In genomic region chr7:4130686-4131452, GRCm38 (mm10) we compare ENCODE assay signal across 8 mouse cellular contexts. TPM values are rescaled to one million over a fixed set of nuclear protein-coding genes. Genes with fewer than 3 reads are reported as not detected.
DNase-seq lines count a peak whose midpoint lies in the region; ATAC-seq and TF ChIP-seq lines count a peak whose summit lies in the region.

No protein-coding gene starts in this region.

- H3K4me2 ChIP-seq in liver, embryonic 11.5 days: no peak overlapping the region
- H3K4me2 ChIP-seq in stomach, embryonic 16.5 days (ENCODE audit: low read depth, low read length): peak overlapping the region; percentile 3; the same call in 1 of the 2 replicates

- no peaks in the 10 kb centered on the region for H3K4me1 ChIP-seq in kidney, adult 2 months (ENCODE audit: control insufficient read depth, insufficient read depth, low read length)
- H3K4me1 ChIP-seq in liver, embryonic 11.5 days (replicated peaks; ENCODE audit: control insufficient read depth, insufficient read depth, low read length): no peaks in the 10 kb centered on the region; the same call in 1 of the 2 replicates
- H3K4me1 ChIP-seq in stomach, embryonic 16.5 days (ENCODE audit: control insufficient read depth, insufficient read depth, low read length): peaks cover 14% of the 10 kb centered on the region; the same call in 1 of the 2 replicates

- ATAC-seq in activated CD4-positive, CD25-positive, alpha-beta regulatory T cell, adult 4 months: peak; percentile 78
- peak; percentile 77 for ATAC-seq in liver, embryonic 11.5 days (replicated peaks; ENCODE audit: low FRiP score)
- ATAC-seq in stomach, embryonic 16.5 days (ENCODE audit: insufficient read depth, low FRiP score): peak; percentile 81

- no peak overlapping the region for H3K4me3 ChIP-seq in kidney, adult 2 months (ENCODE audit: insufficient read depth, low read depth, low read length)
- no peak overlapping the region for H3K4me3 ChIP-seq in liver, embryonic 11.5 days (ENCODE audit: low read depth, low read length)
- H3K4me3 ChIP-seq in stomach, embryonic 16.5 days (replicated peaks; ENCODE audit: low read length): no peak overlapping the region

- no peak overlapping the region for H3K9ac ChIP-seq in liver, embryonic 11.5 days (ENCODE audit: low read depth, low read length)
- H3K9ac ChIP-seq in stomach, embryonic 16.5 days (ENCODE audit: low read length): peak overlapping the region; percentile 48; the same call in 1 of the 2 replicates

- H3K27me3 ChIP-seq in kidney, adult 2 months (replicated peaks; ENCODE audit: control insufficient read depth, insufficient read depth, low read length): no peaks in the 10 kb centered on the region
- no peaks in the 10 kb centered on the region for H3K27me3 ChIP-seq in liver, embryonic 11.5 days (replicated peaks; ENCODE audit: control insufficient read depth, insufficient read depth, low read length)
- no peaks in the 10 kb centered on the region for H3K27me3 ChIP-seq in stomach, embryonic 16.5 days (ENCODE audit: control insufficient read depth, insufficient read depth, low read length)

- peak; percentile 98 for TF ChIP-seq CTCF in kidney, adult 2 months (conservative IDR thresholded peaks at IDR 0.05; ENCODE audit: insufficient read depth, insufficient read length, low read depth, low read length)

- H3K27ac ChIP-seq in kidney, adult 2 months (ENCODE audit: insufficient read depth, low read depth, low read length): no peak overlapping the region
- no peak overlapping the region for H3K27ac ChIP-seq in liver, embryonic 11.5 days (ENCODE audit: low read depth, low read length)
- H3K27ac ChIP-seq in stomach, embryonic 16.5 days (ENCODE audit: low read length): peak overlapping the region; percentile 60

- no peaks in the 10 kb centered on the region for H3K9me3 ChIP-seq in liver, embryonic 11.5 days (ENCODE audit: control insufficient read depth, low read length)
- no peaks in the 10 kb centered on the region for H3K9me3 ChIP-seq in stomach, embryonic 16.5 days (replicated peaks; ENCODE audit: control insufficient read depth, low read length)

- no peak for TF ChIP-seq POLR2A in kidney, adult 2 months (IDR thresholded peaks at IDR 0.05; ENCODE audit: low read depth, low read length)

- H3K36me3 ChIP-seq in kidney, adult 2 months (ENCODE audit: control insufficient read depth, insufficient read depth, low read length): no peaks in the 10 kb centered on the region
- H3K36me3 ChIP-seq in liver, embryonic 11.5 days (ENCODE audit: control insufficient read depth, insufficient read depth, low read length): no peaks in the 10 kb centered on the region
- H3K36me3 ChIP-seq in stomach, embryonic 16.5 days (ENCODE audit: control insufficient read depth, insufficient read depth, low read length): no peaks in the 10 kb centered on the region

- WGBS in kidney, adult 2 months: 35% methylated on average over 13 of the region's 13 CpGs
- 45% methylated on average over 13 of the region's 13 CpGs for WGBS in liver, embryonic 11.5 days
- WGBS in stomach, embryonic 16.5 days: 25% methylated on average over 13 of the region's 13 CpGs

- peak; percentile 87 for DNase-seq in 416B (ENCODE audit: low read depth)
- DNase-seq in embryo, embryonic 10 days (ENCODE audit: low spot score): peak; percentile 92
- DNase-seq in heart, adult 18-20 months: peak; percentile 73 to 90
- peak; percentile 81 for DNase-seq in kidney, adult 2 months
- DNase-seq in liver, embryonic 11.5 days (ENCODE audit: low spot score): peak; percentile 70
- peak; percentile 93 for DNase-seq in naive thymus-derived CD4-positive, alpha-beta T cell, adult 2 months (ENCODE audit: low read depth)

RNA-seq across cellular contexts. Expression of gene Leng8, which starts 6.0 kb away (rescaled TPM):
- 10 to 100 TPM; 26.1 to 29.3 TPM for polyA plus RNA-seq in activated CD4-positive, CD25-positive, alpha-beta regulatory T cell, adult 4 months (2017; shearing (Covaris generic))
- 10 to 100 TPM; 21.2 to 31.9 TPM for total RNA-seq in heart, adult 18-20 months (2021)
- 225 and 407 TPM in 2 replicates for polyA plus RNA-seq in kidney, adult 2 months (2012; rRNA removed)
- polyA plus RNA-seq in liver, embryonic 11.5 days (2014; fragmentation: Nextera tagmentation; extraction: Ambion mirVana): 43.6 and 48.1 TPM in 2 replicates
- polyA plus RNA-seq in stomach, embryonic 16.5 days (2015; fragmentation: Nextera tagmentation; extraction: Ambion mirVana): 50.9 and 51.4 TPM in 2 replicates

RNA-seq across cellular contexts. Expression of gene Ttyh1, which starts 11.7 kb away (rescaled TPM):
- under 1 TPM; 0.45 to 0.53 TPM for polyA plus RNA-seq in activated CD4-positive, CD25-positive, alpha-beta regulatory T cell, adult 4 months (2017; shearing (Covaris generic))
- under 1 TPM; 0.69 to 0.92 TPM for total RNA-seq in heart, adult 18-20 months (2021)
- 2.8 and 7.4 TPM in 2 replicates for polyA plus RNA-seq in kidney, adult 2 months (2012; rRNA removed)
- 0.58 and 0.85 TPM in 2 replicates for polyA plus RNA-seq in liver, embryonic 11.5 days (2014; fragmentation: Nextera tagmentation; extraction: Ambion mirVana)
- polyA plus RNA-seq in stomach, embryonic 16.5 days (2015; fragmentation: Nextera tagmentation; extraction: Ambion mirVana): 8.6 and 10.0 TPM in 2 replicates

RNA-seq across cellular contexts. Expression of gene Leng9, which starts 19.3 kb away (rescaled TPM):
- polyA plus RNA-seq in activated CD4-positive, CD25-positive, alpha-beta regulatory T cell, adult 4 months (2017; shearing (Covaris generic)): 1 to 10 TPM; 5.5 to 6.1 TPM
- total RNA-seq in heart, adult 18-20 months (2021): 1 to 10 TPM; 2.6 TPM
- polyA plus RNA-seq in kidney, adult 2 months (2012; rRNA removed): 5.3 and 6.2 TPM in 2 replicates
- polyA plus RNA-seq in liver, embryonic 11.5 days (2014; fragmentation: Nextera tagmentation; extraction: Ambion mirVana): 1.8 TPM in 2 replicates
- polyA plus RNA-seq in stomach, embryonic 16.5 days (2015; fragmentation: Nextera tagmentation; extraction: Ambion mirVana): 6.0 and 6.3 TPM in 2 replicates

RNA-seq across cellular contexts. Expression of gene Cdc42ep5, which starts 33.8 kb away (rescaled TPM):
- polyA plus RNA-seq in activated CD4-positive, CD25-positive, alpha-beta regulatory T cell, adult 4 months (2017; shearing (Covaris generic)): not detected
- total RNA-seq in heart, adult 18-20 months (2021): 1 to 10 TPM; 4.1 to 4.6 TPM
- polyA plus RNA-seq in kidney, adult 2 months (2012; rRNA removed): 23.5 and 32.1 TPM in 2 replicates
- polyA plus RNA-seq in liver, embryonic 11.5 days (2014; fragmentation: Nextera tagmentation; extraction: Ambion mirVana): 20.0 and 22.8 TPM in 2 replicates
- 81.9 and 86.4 TPM in 2 replicates for polyA plus RNA-seq in stomach, embryonic 16.5 days (2015; fragmentation: Nextera tagmentation; extraction: Ambion mirVana)
